In genomic region chr13:73897561-73897960, GRCm38 (mm10) we compare ENCODE assay signal across 25 mouse cellular contexts. TPM values are rescaled to one million over a fixed set of nuclear protein-coding genes. Genes with fewer than 3 reads are reported as not detected.
DNase-seq lines count a peak whose midpoint lies in the region; ATAC-seq and TF ChIP-seq lines count a peak whose summit lies in the region.
"Had no signal": no experiment of that assay in that cellular context is flagged by ENCODE, and none has a peak within 500 bp of the region (broad histone marks: within the 10 kb centered on the region; RNA-seq: fewer than 3 reads in every experiment).

No protein-coding gene starts in this region.

- peaks cover 7% of the 10 kb centered on the region; the same call in 1 of the 2 replicates for H3K4me1 ChIP-seq in heart, embryonic 10.5 days
- no peaks in the 10 kb centered on the region for H3K4me1 ChIP-seq in kidney, adult 2 months (ENCODE audit: control insufficient read depth, insufficient read depth, low read length)
- H3K4me1 ChIP-seq in kidney, embryonic 16.5 days (ENCODE audit: insufficient read depth, low read length) = peaks cover 2% of the 10 kb centered on the region; the same call in 1 of the 2 replicates
- peaks cover 11% of the 10 kb centered on the region for H3K4me1 ChIP-seq in lung, embryonic 16.5 days (replicated peaks; ENCODE audit: control insufficient read depth, insufficient read depth, low read length)
- H3K4me1 ChIP-seq: forebrain, embryonic 12.5 days; midbrain, embryonic 13.5 days had no signal

- H3K9ac ChIP-seq in kidney, embryonic 16.5 days (replicated peaks; ENCODE audit: low read length) = no peak overlapping the region
- H3K9ac ChIP-seq in lung, embryonic 16.5 days (ENCODE audit: low read length) = no peak overlapping the region
- H3K9ac ChIP-seq: embryonic facial prominence, embryonic 15.5 days; forebrain, embryonic 12.5 days; forebrain, postnatal 0 days; heart, embryonic 13.5 days; liver, embryonic 14.5 days; midbrain, embryonic 13.5 days had no signal

- H3K9me3 ChIP-seq in heart, embryonic 10.5 days = no peaks in the 10 kb centered on the region
- H3K9me3 ChIP-seq in kidney, embryonic 16.5 days (ENCODE audit: low read length) = no peaks in the 10 kb centered on the region
- H3K9me3 ChIP-seq in lung, embryonic 16.5 days (ENCODE audit: control insufficient read depth, low read length) = no peaks in the 10 kb centered on the region
- H3K9me3 ChIP-seq: embryonic facial prominence, embryonic 10.5 days; embryonic facial prominence, embryonic 15.5 days; forebrain, embryonic 12.5 days; G1E; heart, embryonic 13.5 days; midbrain, embryonic 13.5 days had no signal

- no peak overlapping the region for H3K4me3 ChIP-seq in heart, embryonic 10.5 days
- no peak overlapping the region for H3K4me3 ChIP-seq in kidney, adult 2 months (ENCODE audit: insufficient read depth, low read depth, low read length)
- no peak overlapping the region for H3K4me3 ChIP-seq in kidney, embryonic 16.5 days (ENCODE audit: low read length)
- H3K4me3 ChIP-seq in lung, embryonic 16.5 days (ENCODE audit: low read length) = no peak overlapping the region
- H3K4me3 ChIP-seq: embryonic facial prominence, embryonic 10.5 days; embryonic facial prominence, embryonic 15.5 days; forebrain, embryonic 12.5 days; heart, embryonic 13.5 days; midbrain, embryonic 13.5 days had no signal

- ATAC-seq in kidney, embryonic 16.5 days (ENCODE audit: low FRiP score, low TSS enrichment) = no peak; the same call in 1 of the 2 replicates
- peak; percentile 56 for ATAC-seq in lung, embryonic 16.5 days (ENCODE audit: low read depth)
- ATAC-seq: forebrain, postnatal 0 days; hindbrain, embryonic 16.5 days; midbrain, embryonic 13.5 days had no signal

- H3K27ac ChIP-seq in heart, embryonic 10.5 days = no peak overlapping the region
- H3K27ac ChIP-seq in kidney, adult 2 months (ENCODE audit: insufficient read depth, low read depth, low read length) = no peak overlapping the region
- no peak overlapping the region for H3K27ac ChIP-seq in kidney, embryonic 16.5 days (ENCODE audit: low read length)
- no peak overlapping the region for H3K27ac ChIP-seq in lung, embryonic 16.5 days (ENCODE audit: low read length)
- H3K27ac ChIP-seq: embryonic facial prominence, embryonic 10.5 days; embryonic facial prominence, embryonic 15.5 days; forebrain, embryonic 12.5 days; heart, embryonic 13.5 days; liver, embryonic 14.5 days; macrophage; midbrain, embryonic 13.5 days had no signal

- no peaks in the 10 kb centered on the region for H3K27me3 ChIP-seq in heart, embryonic 10.5 days (ENCODE audit: insufficient read depth, poor library complexity, severe bottlenecking)
- no peaks in the 10 kb centered on the region for H3K27me3 ChIP-seq in kidney, adult 2 months (replicated peaks; ENCODE audit: control insufficient read depth, insufficient read depth, low read length)
- H3K27me3 ChIP-seq in kidney, embryonic 16.5 days (ENCODE audit: insufficient read depth, low read length) = no peaks in the 10 kb centered on the region
- H3K27me3 ChIP-seq in lung, embryonic 16.5 days (ENCODE audit: control insufficient read depth, insufficient read depth, low read depth, low read length) = no peaks in the 10 kb centered on the region
- H3K27me3 ChIP-seq: embryonic facial prominence, embryonic 15.5 days; forebrain, embryonic 12.5 days; heart, embryonic 13.5 days; midbrain, embryonic 13.5 days had no signal

- no peak for TF ChIP-seq CTCF in kidney, adult 2 months (conservative IDR thresholded peaks at IDR 0.05; ENCODE audit: insufficient read depth, insufficient read length, low read depth, low read length)

- 74% methylated on average over 3 of the region's 3 CpGs for WGBS in heart, embryonic 10.5 days
- WGBS in kidney, adult 2 months = 48% methylated on average over 3 of the region's 3 CpGs
- 62% methylated on average over 3 of the region's 3 CpGs for WGBS in kidney, embryonic 16.5 days
- 59% methylated on average over 3 of the region's 3 CpGs for WGBS in lung, embryonic 16.5 days

- H3K36me3 ChIP-seq in heart, embryonic 10.5 days = no peaks in the 10 kb centered on the region
- H3K36me3 ChIP-seq in kidney, adult 2 months (ENCODE audit: control insufficient read depth, insufficient read depth, low read length) = no peaks in the 10 kb centered on the region
- no peaks in the 10 kb centered on the region for H3K36me3 ChIP-seq in kidney, embryonic 16.5 days (ENCODE audit: insufficient read depth, low read length)
- H3K36me3 ChIP-seq in lung, embryonic 16.5 days (ENCODE audit: control insufficient read depth, insufficient read depth, low read length) = no peaks in the 10 kb centered on the region
- H3K36me3 ChIP-seq: embryonic facial prominence, embryonic 10.5 days; embryonic facial prominence, embryonic 15.5 days; forebrain, embryonic 12.5 days; heart, embryonic 13.5 days; midbrain, embryonic 13.5 days had no signal

- no peak for TF ChIP-seq POLR2A in kidney, adult 2 months (IDR thresholded peaks at IDR 0.05; ENCODE audit: low read depth, low read length)

- peak; percentile 90 for DNase-seq in heart, adult 11 months
- no peak for DNase-seq in heart, embryonic 10.5 days (ENCODE audit: low spot score)
- peak; percentile 58 for DNase-seq in kidney, adult 2 months
- no peak for DNase-seq in lung, postnatal 25 days (ENCODE audit: low spot score)
- DNase-seq in 416B (ENCODE audit: low read depth) = peak; percentile 28
- DNase-seq: adrenal gland, postnatal 10 days; cerebellum, adult 8-10 months; cerebellum, postnatal 25 days; forebrain, postnatal 0 days; heart, postnatal 10 days; liver; retina, postnatal 1 day; right cerebral cortex, postnatal 14 days; thymus, postnatal 14 days had no signal

- no peak overlapping the region for H3K4me2 ChIP-seq in kidney, embryonic 16.5 days (replicated peaks; ENCODE audit: low read depth, low read length)
- no peak overlapping the region for H3K4me2 ChIP-seq in lung, embryonic 16.5 days (ENCODE audit: low read depth, low read length)
- H3K4me2 ChIP-seq: embryonic facial prominence, embryonic 15.5 days; forebrain, embryonic 12.5 days; heart, embryonic 13.5 days; midbrain, embryonic 13.5 days had no signal

RNA-seq across cellular contexts. Expression of gene Trip13, which starts 40.0 kb away (rescaled TPM):
- 52.7 and 62.5 TPM in 2 replicates for polyA plus RNA-seq in heart, embryonic 10.5 days (2016; fragmentation: Nextera tagmentation; extraction: Ambion mirVana)
- polyA plus RNA-seq in kidney, adult 2 months (2012; rRNA removed) = 0.22 and 0.25 TPM in 2 replicates
- 42.9 and 45.9 TPM in 2 replicates for polyA plus RNA-seq in kidney, embryonic 16.5 days (2015; fragmentation: Nextera tagmentation; extraction: Ambion mirVana)
- polyA plus RNA-seq in lung, embryonic 16.5 days (2015; fragmentation: Nextera tagmentation; extraction: Ambion mirVana) = 33.8 and 39.6 TPM in 2 replicates

RNA-seq across cellular contexts. Expression of gene Brd9, which starts 40.0 kb away (rescaled TPM):
- 38.4 and 43.5 TPM in 2 replicates for polyA plus RNA-seq in heart, embryonic 10.5 days (2016; fragmentation: Nextera tagmentation; extraction: Ambion mirVana)
- 18.0 and 20.2 TPM in 2 replicates for polyA plus RNA-seq in kidney, adult 2 months (2012; rRNA removed)
- polyA plus RNA-seq in kidney, embryonic 16.5 days (2015; fragmentation: Nextera tagmentation; extraction: Ambion mirVana) = 48.4 and 51.0 TPM in 2 replicates
- polyA plus RNA-seq in lung, embryonic 16.5 days (2015; fragmentation: Nextera tagmentation; extraction: Ambion mirVana) = 52.2 and 55.3 TPM in 2 replicates

RNA-seq across cellular contexts. Expression of gene Nkd2, which starts 50.1 kb away (rescaled TPM):
- polyA plus RNA-seq in heart, embryonic 10.5 days (2016; fragmentation: Nextera tagmentation; extraction: Ambion mirVana) = 4.8 and 6.4 TPM in 2 replicates
- polyA plus RNA-seq in kidney, adult 2 months (2012; rRNA removed) = 1.2 and 1.3 TPM in 2 replicates
- polyA plus RNA-seq in kidney, embryonic 16.5 days (2015; fragmentation: Nextera tagmentation; extraction: Ambion mirVana) = 7.8 and 8.2 TPM in 2 replicates
- 4.7 and 4.8 TPM in 2 replicates for polyA plus RNA-seq in lung, embryonic 16.5 days (2015; fragmentation: Nextera tagmentation; extraction: Ambion mirVana)
- polyA plus RNA-seq: G1E, macrophage had no signal

Comparison
In these comparisons a context has a peak if more than half of its experiments do, and no peak if none do; other contexts are left out.
1. DNase-seq: peak in heart, adult 11 months (single experiment), kidney, adult 2 months (single experiment) and 416B (single experiment); none in heart, embryonic 10.5 days (single experiment) and lung, postnatal 25 days (single experiment).
2. RNA of gene Trip13, which starts 40.0 kb away (polyA plus RNA-seq): 52.7 to 62.5 TPM in heart, embryonic 10.5 days, 42.9 to 45.9 TPM in kidney, embryonic 16.5 days and 33.8 to 39.6 TPM in lung, embryonic 16.5 days; 0.22 to 0.25 TPM in kidney, adult 2 months; every median in the first group is over 10 times any median in the second.